Mouse (Mus musculus): ENCODE results near the gene Zfp764. TPM values are rescaled to one million over a fixed set of nuclear protein-coding genes. Genes with fewer than 3 reads are reported as not detected.
"Not testable (repeated sequence)": the region's sequence is repeated elsewhere in the genome, so short reads cannot be mapped to it uniquely, and the experiment has no call there.

Zfp764 gene
- polyA plus RNA-seq, 1 experiment from 2014 or later: 8.8 TPM

- 75% methylated on average over 3 of the region's 3 CpGs for WGBS
- H3K4me2 ChIP-seq (replicated peaks; ENCODE audit: low read depth, low read length): no peak overlapping the region
- peaks cover 9% of the 10 kb centered on the region; the same call in 1 of the 2 replicates for H3K27me3 ChIP-seq (ENCODE audit: control insufficient read depth, insufficient read depth, low read length)
- ATAC-seq (ENCODE audit: low FRiP score, low TSS enrichment): no peak
- H3K9me3 ChIP-seq (ENCODE audit: control insufficient read depth, low read length): no peaks in the 10 kb centered on the region
- H3K4me1 ChIP-seq (ENCODE audit: control insufficient read depth, insufficient read depth, low read length): peaks cover 3% of the 10 kb centered on the region; the same call in 1 of the 2 replicates
- H3K4me3 ChIP-seq (ENCODE audit: low read length): no peak overlapping the region
- H3K36me3 ChIP-seq (ENCODE audit: control insufficient read depth, insufficient read depth, low read length): no peaks in the 10 kb centered on the region
- H3K27ac ChIP-seq (ENCODE audit: low read depth, low read length): no peak overlapping the region
- no peak overlapping the region for H3K9ac ChIP-seq (ENCODE audit: low read depth, low read length)
These were observed 19.7 kb upstream of the Zfp764 start for GRCm38 (mm10) chr7:127426354-127426753.

GRCm38 (mm10) chr7:127425911-127426310 is 19.3 kb upstream of the Zfp764 start:
- Histone ChIP-seq H3K4me1 (ENCODE audit: control insufficient read depth, insufficient read depth, low read length) (peaks cover 7% of the 10 kb centered on the region; the same call in 1 of the 2 replicates), H3K9me3 (ENCODE audit: control insufficient read depth, low read length) (no peaks in the 10 kb centered on the region), H3K4me3 (ENCODE audit: low read length) (no peak overlapping the region), H3K36me3 (ENCODE audit: control insufficient read depth, insufficient read depth, low read length) (no peaks in the 10 kb centered on the region), H3K4me2 (replicated peaks; ENCODE audit: low read depth, low read length) (no peak overlapping the region), H3K9ac (ENCODE audit: low read depth, low read length) (no peak overlapping the region), H3K27ac (ENCODE audit: low read depth, low read length) (no peak overlapping the region), H3K27me3 (ENCODE audit: control insufficient read depth, insufficient read depth, low read length) (peaks cover 9% of the 10 kb centered on the region; the same call in 1 of the 2 replicates)
- no peak for ATAC-seq (ENCODE audit: low FRiP score, low TSS enrichment)
- WGBS: 84% methylated on average over 2 of the region's 2 CpGs

GRCm38 (mm10) chr7:127425291-127425690 is 18.7 kb upstream of the Zfp764 start:
- no peak for ATAC-seq (ENCODE audit: low FRiP score, low TSS enrichment)
- H3K36me3 ChIP-seq (ENCODE audit: control insufficient read depth, insufficient read depth, low read length): no peaks in the 10 kb centered on the region
- no peak overlapping the region for H3K4me3 ChIP-seq (ENCODE audit: low read length)
- H3K4me1 ChIP-seq (ENCODE audit: control insufficient read depth, insufficient read depth, low read length): peaks cover 8% of the 10 kb centered on the region; the same call in 1 of the 2 replicates
- 90% methylated on average over 3 of the region's 3 CpGs for WGBS
- H3K9me3 ChIP-seq (ENCODE audit: control insufficient read depth, low read length): no peaks in the 10 kb centered on the region
- H3K9ac ChIP-seq (ENCODE audit: low read depth, low read length): no peak overlapping the region
- no peak overlapping the region for H3K27ac ChIP-seq (ENCODE audit: low read depth, low read length)
- H3K4me2 ChIP-seq (replicated peaks; ENCODE audit: low read depth, low read length): no peak overlapping the region
- H3K27me3 ChIP-seq (ENCODE audit: control insufficient read depth, insufficient read depth, low read length): peaks cover 9% of the 10 kb centered on the region; the same call in 1 of the 2 replicates

DNA sequence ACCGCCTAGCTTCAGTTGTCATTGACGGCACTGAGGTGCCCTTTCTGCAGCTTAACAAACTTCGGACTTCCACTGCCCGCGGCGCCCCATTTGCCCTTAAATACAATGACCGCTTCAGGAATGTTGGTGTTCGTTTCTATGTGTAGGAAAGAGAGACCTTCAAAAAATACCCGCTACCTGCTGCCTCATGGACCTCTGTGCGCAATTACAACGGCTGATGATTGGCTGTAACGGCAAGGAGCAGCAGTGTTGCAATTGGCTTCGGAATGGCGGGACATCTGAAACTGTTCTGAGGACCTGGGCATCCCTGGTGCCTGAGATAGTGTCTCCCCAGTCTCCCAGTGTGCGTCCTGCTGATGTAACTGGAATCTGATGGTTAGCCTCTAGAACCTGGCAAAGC is 15.6 kb upstream of the Zfp764 start:
- Histone ChIP-seq H3K4me1 (ENCODE audit: control insufficient read depth, insufficient read depth, low read length) (peaks cover 8% of the 10 kb centered on the region; the same call in 1 of the 2 replicates), H3K4me2 (replicated peaks; ENCODE audit: low read depth, low read length) (peak overlapping the region; percentile 74), H3K27ac (ENCODE audit: low read depth, low read length) (no peak overlapping the region), H3K9me3 (ENCODE audit: control insufficient read depth, low read length) (no peaks in the 10 kb centered on the region), H3K27me3 (ENCODE audit: control insufficient read depth, insufficient read depth, low read length) (peaks cover 9% of the 10 kb centered on the region; the same call in 1 of the 2 replicates), H3K4me3 (ENCODE audit: low read length) (peak overlapping the region; percentile 82), H3K36me3 (ENCODE audit: control insufficient read depth, insufficient read depth, low read length) (peaks cover 9% of the 10 kb centered on the region; the same call in 1 of the 2 replicates), H3K9ac (ENCODE audit: low read depth, low read length) (peak overlapping the region; percentile 87; the same call in 1 of the 2 replicates)
- peak; percentile 25; the same call in 1 of the 2 replicates for ATAC-seq (ENCODE audit: low FRiP score, low TSS enrichment)
- WGBS: 1% methylated on average over 15 of the region's 15 CpGs

DNA sequence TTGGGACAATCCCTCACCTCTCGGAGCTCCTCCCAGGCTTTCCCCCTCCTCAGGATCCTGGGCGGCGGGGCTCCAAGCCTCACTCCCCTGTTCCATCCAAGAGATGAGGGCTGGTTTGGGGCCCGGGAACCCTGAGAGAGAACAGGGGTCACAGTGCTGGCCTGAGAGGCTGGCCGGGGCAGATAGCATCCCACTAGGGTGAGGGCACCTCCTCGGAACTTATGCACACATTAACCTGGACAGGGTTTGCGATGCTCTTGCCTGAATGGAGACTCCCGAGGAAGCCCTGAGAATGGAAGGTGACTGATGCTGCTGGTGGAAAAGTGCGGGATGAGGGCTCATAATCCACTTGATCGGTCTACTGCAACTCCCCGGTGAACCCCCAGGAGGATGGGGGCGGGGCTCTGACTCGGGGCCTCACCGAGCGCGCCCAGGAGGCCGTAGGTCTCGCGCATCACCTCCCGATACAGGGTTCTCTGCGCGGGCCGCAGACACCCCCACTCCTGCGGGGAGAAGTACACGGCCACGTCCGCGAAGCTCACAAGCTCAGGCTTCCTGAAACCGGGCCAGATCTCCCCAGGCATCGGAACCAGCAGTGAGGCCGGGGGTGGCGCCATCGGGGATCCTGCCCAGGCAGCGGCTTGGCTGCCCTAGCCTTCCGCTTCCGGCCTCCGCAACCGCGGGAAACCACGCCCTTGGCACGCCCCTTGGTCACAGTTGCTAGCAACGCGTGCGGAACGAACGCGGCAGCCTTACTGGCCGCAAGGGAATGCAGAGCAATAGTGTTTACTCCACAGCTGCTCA is 15.0 kb upstream of the Zfp764 start, which contains the start of gene Zfp688:
TSS of gene Zfp688 (minus strand) at position 681 of the 804 bp plus-strand sequence.
- peak within 1 kb of the TSS; percentile 82 for H3K4me3 ChIP-seq (ENCODE audit: low read length)
- H3K27ac ChIP-seq (ENCODE audit: low read depth, low read length): peak within 1 kb of the TSS; percentile 12; the same call in 1 of the 2 replicates
- H3K9me3 ChIP-seq (ENCODE audit: control insufficient read depth, low read length): no peaks in the 10 kb centered on the region
- WGBS: 2% methylated on average over 48 of the region's 48 CpGs
- peak within 1 kb of the TSS; percentile 87 for H3K9ac ChIP-seq (ENCODE audit: low read depth, low read length)
- H3K4me2 ChIP-seq (replicated peaks; ENCODE audit: low read depth, low read length): peak within 1 kb of the TSS; percentile 74
- peaks cover 8% of the 10 kb centered on the region; the same call in 1 of the 2 replicates for H3K4me1 ChIP-seq (ENCODE audit: control insufficient read depth, insufficient read depth, low read length)
- ATAC-seq (ENCODE audit: low FRiP score, low TSS enrichment): peak; percentile 95
- H3K27me3 ChIP-seq (ENCODE audit: control insufficient read depth, insufficient read depth, low read length): peaks cover 9% of the 10 kb centered on the region; the same call in 1 of the 2 replicates
- H3K36me3 ChIP-seq (ENCODE audit: control insufficient read depth, insufficient read depth, low read length): peaks cover 9% of the 10 kb centered on the region; the same call in 1 of the 2 replicates

- ATAC-seq (ENCODE audit: low FRiP score, low TSS enrichment): no peak
These were observed 4.8 kb upstream of the Zfp764 start for GRCm38 (mm10) chr7:127411418-127411817.

DNA sequence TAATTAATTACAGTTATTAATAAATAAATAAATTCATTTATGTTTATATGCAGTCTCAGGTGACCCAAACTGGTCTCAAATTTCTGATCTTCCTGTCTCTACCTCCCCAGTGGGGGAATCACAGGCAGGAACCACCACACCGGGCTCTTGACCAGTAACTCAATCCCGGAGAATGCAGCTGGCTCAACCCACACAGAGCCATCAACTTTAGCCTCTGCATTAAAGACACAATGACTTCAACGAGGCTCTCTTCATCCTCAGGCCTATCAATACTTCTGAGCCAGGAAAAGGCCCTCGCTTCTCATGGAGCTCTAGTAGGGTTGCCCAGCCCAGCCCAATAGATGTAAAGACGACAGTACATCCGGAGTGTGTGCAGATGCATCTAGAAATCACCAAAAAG is 2.5 kb downstream of the Zfp764 start:
- 83% methylated on average over 6 of the region's 6 CpGs for WGBS
- H3K9me3 ChIP-seq (ENCODE audit: control insufficient read depth, low read length); H3K27me3 ChIP-seq (ENCODE audit: control insufficient read depth, insufficient read depth, low read length); H3K4me1 ChIP-seq (ENCODE audit: control insufficient read depth, insufficient read depth, low read length); H3K4me3 ChIP-seq (ENCODE audit: low read length); H3K36me3 ChIP-seq (ENCODE audit: control insufficient read depth, insufficient read depth, low read length); ATAC-seq (ENCODE audit: low FRiP score, low TSS enrichment); H3K27ac ChIP-seq (ENCODE audit: low read depth, low read length); H3K4me2 ChIP-seq (replicated peaks; ENCODE audit: low read depth, low read length); H3K9ac ChIP-seq (ENCODE audit: low read depth, low read length): not testable (repeated sequence)

More at GRCm38 (mm10) chr7:127411418-127411817, 4.8 kb upstream of the Zfp764 start:
- Histone ChIP-seq H3K9me3 (ENCODE audit: control insufficient read depth, low read length) (no peaks in the 10 kb centered on the region), H3K36me3 (ENCODE audit: control insufficient read depth, insufficient read depth, low read length) (no peaks in the 10 kb centered on the region), H3K9ac (ENCODE audit: low read depth, low read length) (no peak overlapping the region), H3K27me3 (ENCODE audit: control insufficient read depth, insufficient read depth, low read length) (no peaks in the 10 kb centered on the region), H3K4me2 (replicated peaks; ENCODE audit: low read depth, low read length) (no peak overlapping the region), H3K27ac (ENCODE audit: low read depth, low read length) (no peak overlapping the region), H3K4me1 (ENCODE audit: control insufficient read depth, insufficient read depth, low read length) (no peaks in the 10 kb centered on the region), H3K4me3 (ENCODE audit: low read length) (no peak overlapping the region)
- 84% methylated on average over 2 of the region's 2 CpGs for WGBS

DNA sequence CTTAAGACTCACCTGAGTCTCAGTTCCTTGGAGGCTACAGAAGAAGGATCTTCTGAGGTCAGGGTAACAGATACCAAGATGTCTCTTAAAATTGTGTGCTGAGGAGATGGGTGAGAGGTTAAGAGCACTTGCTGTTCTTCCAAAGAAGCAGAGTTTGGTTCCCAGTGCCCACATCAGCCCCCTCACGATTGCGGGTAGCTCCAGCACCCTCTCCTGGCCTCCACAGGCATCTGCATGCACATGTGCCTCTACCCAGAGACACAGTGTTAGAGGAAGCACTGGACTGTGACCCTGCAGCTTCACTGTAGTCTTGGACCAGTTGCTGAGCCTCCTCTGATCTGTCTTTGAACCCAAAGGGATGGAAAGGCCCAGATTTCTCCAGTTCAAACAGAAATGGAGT is 3.6 kb downstream of the Zfp764 start:
- no peak overlapping the region for H3K4me2 ChIP-seq (replicated peaks; ENCODE audit: low read depth, low read length)
- 39% methylated on average over 2 of the region's 2 CpGs for WGBS

GRCm38 (mm10) chr7:127400355-127400754 is 6.3 kb downstream of the Zfp764 start:
- H3K4me2 ChIP-seq (replicated peaks; ENCODE audit: low read depth, low read length): no peak overlapping the region
- H3K9me3 ChIP-seq (ENCODE audit: control insufficient read depth, low read length): no peaks in the 10 kb centered on the region
- H3K27me3 ChIP-seq (ENCODE audit: control insufficient read depth, insufficient read depth, low read length): no peaks in the 10 kb centered on the region
- no peak overlapping the region for H3K9ac ChIP-seq (ENCODE audit: low read depth, low read length)
- ATAC-seq (ENCODE audit: low FRiP score, low TSS enrichment): no peak
- H3K27ac ChIP-seq (ENCODE audit: low read depth, low read length): no peak overlapping the region
- no peaks in the 10 kb centered on the region for H3K36me3 ChIP-seq (ENCODE audit: control insufficient read depth, insufficient read depth, low read length)
- H3K4me1 ChIP-seq (ENCODE audit: control insufficient read depth, insufficient read depth, low read length): no peaks in the 10 kb centered on the region
- WGBS: 58% methylated on average over 3 of the region's 3 CpGs
- H3K4me3 ChIP-seq (ENCODE audit: low read length): no peak overlapping the region

More for the DNA sequence above, 3.6 kb downstream of the Zfp764 start:
- no peak overlapping the region for H3K4me3 ChIP-seq (ENCODE audit: low read length)
- H3K9me3 ChIP-seq (ENCODE audit: control insufficient read depth, low read length): no peaks in the 10 kb centered on the region
- no peaks in the 10 kb centered on the region for H3K27me3 ChIP-seq (ENCODE audit: control insufficient read depth, insufficient read depth, low read length)
- no peaks in the 10 kb centered on the region for H3K36me3 ChIP-seq (ENCODE audit: control insufficient read depth, insufficient read depth, low read length)
- no peak overlapping the region for H3K9ac ChIP-seq (ENCODE audit: low read depth, low read length)
- no peak overlapping the region for H3K27ac ChIP-seq (ENCODE audit: low read depth, low read length)
- ATAC-seq (ENCODE audit: low FRiP score, low TSS enrichment): no peak
- no peaks in the 10 kb centered on the region for H3K4me1 ChIP-seq (ENCODE audit: control insufficient read depth, insufficient read depth, low read length)
